Mouse (Mus musculus) testis, adult 2 months (tissue): ENCODE results near the gene Phf12.

Source experiments
- CTCF ChIP-seq: fragments of 200-500 bp; IDR thresholded peaks from 2 replicates; pipeline ENCODE4 v1.5.1; 2012; ENCODE audit warnings: low read depth, mild to moderate bottlenecking, inconsistent platforms, low read length, moderate library complexity; ENCODE audit not compliant: control insufficient read depth, insufficient read depth, insufficient replicate concordance
- POLR2A ChIP-seq: fragments of 200-500 bp; IDR thresholded peaks from 2 replicates; pipeline ENCODE4 v1.6.1; 2012; ENCODE audit warnings: low read depth, mild to moderate bottlenecking, inconsistent platforms, low read length, moderate library complexity; ENCODE audit not compliant: control insufficient read depth

DNA sequence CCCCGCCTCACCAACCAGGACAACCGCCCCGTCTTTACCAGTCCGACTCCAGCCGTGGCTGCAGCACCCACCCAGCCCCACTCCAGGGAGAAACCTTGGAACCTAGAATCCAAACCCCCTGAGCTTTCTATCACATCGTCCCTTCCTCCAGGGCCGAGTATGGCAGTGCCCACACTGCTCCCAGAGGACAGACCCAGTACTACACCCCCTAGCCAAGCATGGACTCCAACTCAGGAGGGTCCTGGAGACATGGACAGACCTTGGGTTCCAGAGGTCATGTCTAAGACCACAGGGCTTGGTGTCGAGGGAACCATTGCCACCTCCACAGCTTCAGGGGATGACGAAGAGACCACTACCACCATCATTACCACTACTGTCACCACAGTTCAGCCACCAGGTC, 28.9 kb upstream of the Phf12 start:
- peak; percentile 78; the same call in 1 of the 2 replicates for TF ChIP-seq CTCF
- TF ChIP-seq POLR2A: no peak
